Mouse (Mus musculus): ENCODE data around the gene Pla2g10. TPM values are rescaled to one million over a fixed set of nuclear protein-coding genes. Genes with fewer than 3 reads are reported as not detected.
"Not testable (repeated sequence)": the region's sequence is repeated elsewhere in the genome, so short reads cannot be mapped to it uniquely, and the experiment has no call there.

Pla2g10 gene
- not detected in 2 replicates for polyA plus RNA-seq (2012; rRNA removed)

- no peak for DNase-seq (ENCODE audit: extremely low spot score in 1 of 2, low spot score in 1 of 2)
Observed at GRCm38 (mm10) chr16:13730285-13731255, at the start of gene Pla2g10. Pla2g10 (minus strand) TSS chr16:13730983.

GRCm38 (mm10) chr16:13774651-13775050, 43.9 kb upstream of the Pla2g10 start:
- DNase-seq (ENCODE audit: extremely low spot score in 1 of 2, low spot score in 1 of 2), result not testable (repeated sequence)

- not testable (repeated sequence) for DNase-seq (ENCODE audit: extremely low spot score in 1 of 2, low spot score in 1 of 2)
Observed at GRCm38 (mm10) chr16:13774011-13774410, 43.2 kb upstream of the Pla2g10 start.

- DNase-seq (ENCODE audit: extremely low spot score in 1 of 2, low spot score in 1 of 2), result not testable (repeated sequence)
Observed at GRCm38 (mm10) chr16:13772051-13772450, 41.3 kb upstream of the Pla2g10 start.

GRCm38 (mm10) chr16:13771603-13772002, 40.8 kb upstream of the Pla2g10 start:
- DNase-seq (ENCODE audit: extremely low spot score in 1 of 2, low spot score in 1 of 2), result not testable (repeated sequence)

GRCm38 (mm10) chr16:13766367-13766766, 35.6 kb upstream of the Pla2g10 start:
- no peak for DNase-seq (ENCODE audit: extremely low spot score in 1 of 2, low spot score in 1 of 2)

- DNase-seq (ENCODE audit: extremely low spot score in 1 of 2, low spot score in 1 of 2), result no peak
Observed at GRCm38 (mm10) chr16:13764519-13764918, 33.7 kb upstream of the Pla2g10 start.

- DNase-seq (ENCODE audit: extremely low spot score in 1 of 2, low spot score in 1 of 2), result not testable (repeated sequence)
Observed at GRCm38 (mm10) chr16:13762807-13763206, 32.0 kb upstream of the Pla2g10 start.

- no peak for DNase-seq (ENCODE audit: extremely low spot score in 1 of 2, low spot score in 1 of 2)
Observed at GRCm38 (mm10) chr16:13757823-13758222, 27.0 kb upstream of the Pla2g10 start.

GRCm38 (mm10) chr16:13754400-13755190, 23.8 kb upstream of the Pla2g10 start:
- DNase-seq (ENCODE audit: extremely low spot score in 1 of 2, low spot score in 1 of 2), result peak; percentile 76 to 94

GRCm38 (mm10) chr16:13753986-13754385, 23.2 kb upstream of the Pla2g10 start:
- DNase-seq (ENCODE audit: extremely low spot score in 1 of 2, low spot score in 1 of 2), result no peak

- no peak for DNase-seq (ENCODE audit: extremely low spot score in 1 of 2, low spot score in 1 of 2)
Observed at GRCm38 (mm10) chr16:13750626-13751025, 19.8 kb upstream of the Pla2g10 start.

- DNase-seq (ENCODE audit: extremely low spot score in 1 of 2, low spot score in 1 of 2), result no peak
Observed at GRCm38 (mm10) chr16:13749981-13750380, 19.2 kb upstream of the Pla2g10 start.

GRCm38 (mm10) chr16:13749306-13749705, 18.5 kb upstream of the Pla2g10 start:
- no peak for DNase-seq (ENCODE audit: extremely low spot score in 1 of 2, low spot score in 1 of 2)

- DNase-seq (ENCODE audit: extremely low spot score in 1 of 2, low spot score in 1 of 2), result not testable (repeated sequence)
Observed at GRCm38 (mm10) chr16:13748813-13749212, 18.0 kb upstream of the Pla2g10 start.

GRCm38 (mm10) chr16:13748124-13748523, 17.3 kb upstream of the Pla2g10 start:
- no peak for DNase-seq (ENCODE audit: extremely low spot score in 1 of 2, low spot score in 1 of 2)

GRCm38 (mm10) chr16:13747708-13748107, 16.9 kb upstream of the Pla2g10 start:
- DNase-seq (ENCODE audit: extremely low spot score in 1 of 2, low spot score in 1 of 2), result no peak

GRCm38 (mm10) chr16:13740844-13741243, 10.1 kb upstream of the Pla2g10 start:
- no peak for DNase-seq (ENCODE audit: extremely low spot score in 1 of 2, low spot score in 1 of 2)

GRCm38 (mm10) chr16:13739044-13739443, 8.3 kb upstream of the Pla2g10 start:
- not testable (repeated sequence) for DNase-seq (ENCODE audit: extremely low spot score in 1 of 2, low spot score in 1 of 2)

- DNase-seq (ENCODE audit: extremely low spot score in 1 of 2, low spot score in 1 of 2), result no peak
Observed at GRCm38 (mm10) chr16:13735977-13736376, 5.2 kb upstream of the Pla2g10 start.

GRCm38 (mm10) chr16:13733518-13734137, 2.8 kb upstream of the Pla2g10 start:
- peak; percentile 28 to 88 for DNase-seq (ENCODE audit: extremely low spot score in 1 of 2, low spot score in 1 of 2)

All from frontal cortex, adult 2 months (tissue).